Mouse (Mus musculus) embryonic facial prominence, embryonic 11.5 days (tissue): Measurements from ENCODE around the gene Hinfp. TPM values are rescaled to one million over a fixed set of nuclear protein-coding genes. Genes with fewer than 3 reads are reported as not detected.

Source experiments
- ATAC-seq: fragments of 200-750 bp; cut with Nextera tagmentation; replicated peaks from 2 replicates; pipeline ENCODE4 v1.8.0; 2017; ENCODE audit warnings: low read depth; ENCODE audit not compliant: insufficient number of reproducible peaks, low FRiP score, low TSS enrichment
- DNase-seq: peaks from one replicate; pipeline ENCODE4 v3.0.0-alpha.2; 2015; ENCODE audit warnings: low spot score
- H3K27ac ChIP-seq: fragments of 300-500 bp; sonication (generic); replicated peaks from 2 replicates; pipeline ENCODE4 v1.5.1; 2014; ENCODE audit warnings: mild to moderate bottlenecking, low read depth, low read length, control low read depth
- H3K27me3 ChIP-seq: fragments of 300-500 bp; sonication (generic); 2 replicates; pipeline ENCODE4 v1.6.1; 2014; ENCODE audit warnings: mild to moderate bottlenecking, low read length, moderate library complexity, mixed read lengths; ENCODE audit not compliant: control insufficient read depth, insufficient read depth
- H3K36me3 ChIP-seq: fragments of 300-500 bp; sonication (generic); replicated peaks from 2 replicates; pipeline ENCODE4 v1.6.1; 2014; ENCODE audit warnings: low read depth, mild to moderate bottlenecking, low read length, moderate library complexity, mixed read lengths; ENCODE audit not compliant: control insufficient read depth, insufficient read depth
- H3K4me1 ChIP-seq: fragments of 300-500 bp; sonication (generic); 2 replicates; pipeline ENCODE4 v1.6.1; 2014; ENCODE audit warnings: low read length, mixed read lengths; ENCODE audit not compliant: control insufficient read depth, insufficient read depth
- H3K4me2 ChIP-seq: fragments of 300-500 bp; sonication (generic); 2 replicates; pipeline ENCODE4 v1.6.1; 2014; ENCODE audit warnings: low read depth, mild to moderate bottlenecking, control low read depth, low read length, moderate library complexity
- H3K4me3 ChIP-seq: fragments of 300-500 bp; sonication (generic); 2 replicates; pipeline ENCODE4 v1.5.1; 2014; ENCODE audit warnings: low read depth, low read length, control low read depth
- H3K9ac ChIP-seq: fragments of 300-500 bp; sonication (generic); replicated peaks from 2 replicates; pipeline ENCODE4 v1.6.1; 2014; ENCODE audit warnings: mild to moderate bottlenecking, control low read depth, low read length
- H3K9me3 ChIP-seq: fragments of 300-500 bp; sonication (generic); replicated peaks from 2 replicates; pipeline ENCODE4 v1.6.1; 2016; ENCODE audit warnings: mild to moderate bottlenecking, low read length, inconsistent platforms, mixed read lengths; ENCODE audit not compliant: control insufficient read depth
- WGBS: fragments of 180-500 bp; shearing (Covaris S2); extraction: QIAGEN DNeasy Blood & Tissue Kit; methylation state at CpG from one replicate; pipeline ENCODE4 v1.1.7; 2014; 5-methylcytosine and 5-hydroxymethylcytosine counted together
- polyA plus RNA-seq: library from polyadenylated mRNA; unstranded; fragments of >200 nt; fragmentation: Nextera tagmentation; extraction: Ambion mirVana; gene quantifications from 2 replicates; pipeline ENCODE4 v1.2.1, GENCODE M21; 2014

The Hinfp gene
- polyA plus RNA-seq, 1 experiment from 2014 or later = 17.2 TPM

- Histone ChIP-seq H3K4me2 (no peak overlapping the region), H3K27ac (no peak overlapping the region), H3K4me1 (no peaks in the 10 kb centered on the region; the same call in 1 of the 2 replicates), H3K27me3 (peaks cover 3% of the 10 kb centered on the region; the same call in 1 of the 2 replicates), H3K4me3 (no peak overlapping the region), H3K9me3 (no peaks in the 10 kb centered on the region), H3K36me3 (peaks cover 13% of the 10 kb centered on the region), H3K9ac (no peak overlapping the region)
- 66% methylated on average over 3 of the region's 3 CpGs for WGBS
- ATAC-seq = no peak
- DNase-seq = peak; percentile 49
Measured at GRCm38 (mm10) chr9:44292490-44292889, 13.0 kb downstream of the Hinfp start.

- DNase-seq (peak; percentile 19), ATAC-seq (no peak)
- Histone ChIP-seq H3K4me3 (no peak overlapping the region), H3K27me3 (peaks cover 7% of the 10 kb centered on the region), H3K27ac (no peak overlapping the region), H3K4me1 (no peaks in the 10 kb centered on the region; the same call in 1 of the 2 replicates), H3K36me3 (no peaks in the 10 kb centered on the region), H3K4me2 (no peak overlapping the region; the same call in 1 of the 2 replicates), H3K9ac (peak overlapping the region; percentile 35; the same call in 1 of the 2 replicates), H3K9me3 (no peaks in the 10 kb centered on the region)
- 6% methylated on average over 11 of the region's 11 CpGs for WGBS
Measured at GRCm38 (mm10) chr9:44288959-44289291, 16.5 kb downstream of the Hinfp start.

DNA sequence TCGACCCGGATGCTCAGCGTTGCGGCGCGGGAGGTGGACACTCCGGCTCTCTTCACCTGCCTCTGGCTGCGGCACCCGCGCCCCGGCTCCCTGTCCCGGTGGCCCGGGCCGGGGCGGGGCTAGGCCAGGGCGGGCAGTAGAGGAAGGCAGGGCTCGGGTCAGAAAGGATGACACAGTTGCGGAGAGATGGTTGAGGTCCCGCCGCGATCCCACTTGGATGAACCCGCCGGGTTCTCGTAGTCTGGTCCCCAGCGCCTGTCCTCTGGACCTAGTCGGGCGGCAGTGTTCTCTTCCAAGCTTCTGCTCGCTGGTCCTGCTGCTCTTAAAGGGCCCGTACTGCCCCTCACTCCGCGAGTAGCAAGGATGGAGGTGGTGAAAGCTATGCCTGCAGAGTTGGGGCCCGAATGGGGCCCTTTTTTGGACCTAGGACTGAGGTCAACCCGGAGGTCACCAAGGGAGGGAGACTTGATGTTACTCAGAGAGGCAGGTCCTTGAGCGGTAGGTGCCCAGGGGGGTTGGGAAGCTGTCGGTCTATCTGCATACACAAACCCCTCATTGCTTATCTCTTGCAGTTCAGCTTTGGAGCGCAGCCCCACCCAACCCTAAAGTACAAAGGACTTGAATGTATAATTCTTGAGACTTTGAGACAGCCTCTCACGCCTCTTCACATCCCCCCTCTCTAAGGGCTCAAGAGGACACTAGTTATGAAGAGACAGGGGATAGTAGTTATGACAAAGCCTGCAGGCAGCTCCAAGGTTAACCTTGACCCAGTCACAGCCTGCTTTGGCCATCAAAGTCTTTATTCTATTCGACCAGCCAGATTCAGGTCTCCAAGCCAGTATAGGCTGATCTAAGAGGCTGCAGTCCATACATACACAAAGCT, 17.2 kb downstream of the Hinfp start, which contains the start of gene Abcg4:
Gene Abcg4, minus strand, starts transcription at position 540 of the 883 bp plus-strand sequence.
- Histone ChIP-seq H3K27ac (no peak within 1 kb of the TSS), H3K36me3 (no peaks in the 10 kb centered on the region), H3K27me3 (peaks cover 7% of the 10 kb centered on the region), H3K9ac (peak within 1 kb of the TSS; percentile 70), H3K4me3 (peak within 1 kb of the TSS; percentile 58), H3K4me1 (no peaks in the 10 kb centered on the region; the same call in 1 of the 2 replicates), H3K9me3 (no peaks in the 10 kb centered on the region), H3K4me2 (peak within 1 kb of the TSS; percentile 97)
- DNase-seq (peak; percentile 59), ATAC-seq (peak; percentile 77)
- 1% methylated on average over 38 of the region's 38 CpGs for WGBS

DNA sequence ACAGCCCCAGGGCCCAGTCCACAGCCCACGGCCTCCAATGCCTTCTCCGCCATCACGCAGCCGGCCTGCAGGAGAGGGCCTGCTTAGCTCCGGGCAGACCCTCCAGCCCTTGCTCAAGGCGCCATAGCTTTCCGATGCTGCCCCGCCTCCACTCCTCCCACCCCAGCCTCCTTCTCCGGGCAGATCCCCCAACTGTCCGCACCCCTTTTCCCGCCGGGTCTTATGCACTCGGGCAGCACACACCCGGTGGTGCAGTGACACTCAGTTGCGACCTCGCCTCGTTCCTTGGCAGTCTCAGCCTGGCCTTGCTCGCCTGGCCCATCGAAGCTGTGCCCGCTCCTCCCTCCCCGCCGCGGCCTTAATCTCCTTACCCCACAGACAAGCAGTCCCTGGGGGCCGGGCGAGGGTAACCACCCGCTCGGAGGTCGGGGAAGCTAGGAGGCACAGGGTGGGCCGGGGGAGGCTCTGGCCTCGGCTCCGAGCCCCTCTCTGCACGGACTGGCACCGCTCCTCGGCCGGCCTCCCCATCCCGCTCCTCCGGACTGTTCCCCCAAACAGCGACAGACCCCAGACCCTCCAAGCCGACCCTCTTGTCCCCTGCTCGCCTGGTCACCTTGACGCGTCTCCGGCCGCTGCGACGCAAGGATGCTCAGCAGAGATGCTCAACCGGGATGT, 17.9 kb downstream of the Hinfp start:
- peak overlapping the region; percentile 70 for H3K9ac ChIP-seq
- H3K4me1 ChIP-seq = no peaks in the 10 kb centered on the region; the same call in 1 of the 2 replicates
- H3K27ac ChIP-seq = no peak overlapping the region
- H3K4me3 ChIP-seq = peak overlapping the region; percentile 58
- DNase-seq (peak; percentile 42), ATAC-seq (peak; percentile 58)
- no peaks in the 10 kb centered on the region for H3K36me3 ChIP-seq
- peaks cover 7% of the 10 kb centered on the region for H3K27me3 ChIP-seq
- H3K9me3 ChIP-seq = no peaks in the 10 kb centered on the region
- under 1% methylated on average over 47 of the region's 47 CpGs for WGBS
- peak overlapping the region; percentile 97 for H3K4me2 ChIP-seq

- H3K9ac ChIP-seq = peak overlapping the region; percentile 70
- peak overlapping the region; percentile 58 for H3K4me3 ChIP-seq
- WGBS = 5% methylated on average over 11 of the region's 11 CpGs
- no peaks in the 10 kb centered on the region for H3K9me3 ChIP-seq
- DNase-seq (no peak), ATAC-seq (no peak; the same call in 1 of the 2 replicates)
- H3K36me3 ChIP-seq = no peaks in the 10 kb centered on the region
- peaks cover 7% of the 10 kb centered on the region for H3K27me3 ChIP-seq
- no peaks in the 10 kb centered on the region; the same call in 1 of the 2 replicates for H3K4me1 ChIP-seq
- peak overlapping the region; percentile 97 for H3K4me2 ChIP-seq
- H3K27ac ChIP-seq = no peak overlapping the region
Measured at GRCm38 (mm10) chr9:44287003-44287400, 18.5 kb downstream of the Hinfp start.

DNA sequence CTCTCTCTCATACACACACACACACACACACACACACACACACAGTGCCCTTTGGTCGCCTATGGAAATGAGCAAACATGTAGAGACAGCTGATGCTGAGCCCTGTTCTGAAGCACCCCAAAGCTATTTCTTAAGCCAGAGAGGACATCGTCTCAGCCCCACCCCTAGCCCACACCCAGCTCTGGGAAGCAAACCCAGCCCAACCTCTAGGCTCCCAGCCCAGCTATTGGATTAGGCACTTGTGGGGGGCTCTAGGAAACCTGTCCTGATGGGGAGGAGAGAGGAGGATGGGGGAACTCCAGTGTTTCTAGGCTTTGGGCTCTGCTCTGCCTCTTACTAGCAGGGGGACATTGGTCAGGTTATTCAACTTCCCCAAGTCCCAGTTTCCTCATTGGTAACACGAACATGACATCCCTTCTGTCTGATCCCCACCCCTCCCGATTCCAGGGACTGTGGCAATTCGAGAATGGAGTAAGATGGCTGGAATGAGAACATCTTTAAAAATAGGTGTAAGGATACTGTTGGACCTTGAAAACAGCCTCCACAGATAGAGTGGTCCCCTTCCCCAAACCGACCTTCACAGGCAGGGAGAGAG, 19.1 kb downstream of the Hinfp start:
- no peak overlapping the region for H3K4me2 ChIP-seq
- 7% methylated on average over 6 of the region's 6 CpGs for WGBS
- no peaks in the 10 kb centered on the region; the same call in 1 of the 2 replicates for H3K4me1 ChIP-seq

GRCm38 (mm10) chr9:44283183-44283582, 22.3 kb downstream of the Hinfp start:
- H3K4me3 ChIP-seq = no peak overlapping the region
- ATAC-seq (no peak), DNase-seq (no peak)
- no peak overlapping the region for H3K27ac ChIP-seq
- H3K4me1 ChIP-seq = no peaks in the 10 kb centered on the region
- no peaks in the 10 kb centered on the region for H3K9me3 ChIP-seq
- H3K9ac ChIP-seq = no peak overlapping the region
- no peak overlapping the region for H3K4me2 ChIP-seq
- no peaks in the 10 kb centered on the region for H3K36me3 ChIP-seq
- 66% methylated on average over 5 of the region's 5 CpGs for WGBS
- H3K27me3 ChIP-seq = peaks cover 5% of the 10 kb centered on the region

More for the DNA sequence above, 19.1 kb downstream of the Hinfp start:
- H3K9me3 ChIP-seq = no peaks in the 10 kb centered on the region
- ATAC-seq (no peak), DNase-seq (no peak)
- no peak overlapping the region for H3K27ac ChIP-seq
- no peak overlapping the region for H3K9ac ChIP-seq
- no peak overlapping the region for H3K4me3 ChIP-seq
- no peaks in the 10 kb centered on the region for H3K36me3 ChIP-seq
- peaks cover 7% of the 10 kb centered on the region for H3K27me3 ChIP-seq
